Mouse (Mus musculus) liver, embryonic 11.5 days (tissue): ENCODE measurements around the gene Rps27. TPM values are rescaled to one million over a fixed set of nuclear protein-coding genes. Genes with fewer than 3 reads are reported as not detected.

Experiments used
- ATAC-seq: fragments of 200-750 bp; cut with Nextera tagmentation; replicated peaks from 2 replicates; pipeline ENCODE4 v1.8.0; 2017; ENCODE audit warnings: moderate number of reproducible peaks, mild to moderate bottlenecking, moderate TSS enrichment, moderate library complexity; ENCODE audit not compliant: low FRiP score
- DNase-seq: peaks from one replicate; pipeline ENCODE4 v3.0.0-alpha.2; 2017; ENCODE audit warnings: low spot score
- H3K27ac ChIP-seq: fragments of 300-500 bp; sonication (generic); 2 replicates; pipeline ENCODE4 v1.5.1; 2014; ENCODE audit warnings: mild to moderate bottlenecking, low read depth, low read length, control low read depth
- H3K27me3 ChIP-seq: fragments of 300-500 bp; sonication (generic); replicated peaks from 2 replicates; pipeline ENCODE4 v1.6.1; 2014; ENCODE audit warnings: low read length, mixed read lengths; ENCODE audit not compliant: control insufficient read depth, insufficient read depth
- H3K36me3 ChIP-seq: fragments of 300-500 bp; sonication (generic); 2 replicates; pipeline ENCODE4 v1.6.1; 2014; ENCODE audit warnings: mild to moderate bottlenecking, low read length, moderate library complexity, mixed read lengths; ENCODE audit not compliant: control insufficient read depth, insufficient read depth
- H3K4me1 ChIP-seq: fragments of 300-500 bp; sonication (generic); replicated peaks from 2 replicates; pipeline ENCODE4 v1.6.1; 2014; ENCODE audit warnings: low read length, mixed read lengths; ENCODE audit not compliant: control insufficient read depth, insufficient read depth
- H3K4me2 ChIP-seq: fragments of 300-500 bp; sonication (generic); 2 replicates; pipeline ENCODE4 v1.6.1; 2014; ENCODE audit warnings: mild to moderate bottlenecking, control low read depth, moderate library complexity
- H3K4me3 ChIP-seq: fragments of 300-500 bp; sonication (generic); 2 replicates; pipeline ENCODE4 v1.5.1; 2014; ENCODE audit warnings: low read depth, low read length, control low read depth
- H3K9ac ChIP-seq: fragments of 300-500 bp; sonication (generic); 2 replicates; pipeline ENCODE4 v1.6.1; 2014; ENCODE audit warnings: low read depth, low read length, control low read depth
- H3K9me3 ChIP-seq: fragments of 300-500 bp; sonication (generic); 2 replicates; pipeline ENCODE4 v1.6.1; 2016; ENCODE audit warnings: low read length, inconsistent platforms, mixed read lengths; ENCODE audit not compliant: control insufficient read depth
- WGBS: fragments of 180-500 bp; shearing (Covaris S2); extraction: QIAGEN DNeasy Blood & Tissue Kit; methylation state at CpG from one replicate; pipeline ENCODE4 v1.1.7; 2014; 5-methylcytosine and 5-hydroxymethylcytosine counted together
- polyA plus RNA-seq: library from polyadenylated mRNA; unstranded; fragments of >200 nt; fragmentation: Nextera tagmentation; extraction: Ambion mirVana; gene quantifications from 2 replicates; pipeline ENCODE4 v1.2.1, GENCODE M21; 2014

Gene Rps27
- polyA plus RNA-seq, 1 experiment from 2014 or later, result 1,458 TPM

GRCm38 (mm10) chr3:90220531-90220951 lies 7.1 kb upstream of the Rps27 start:
- Histone ChIP-seq H3K27ac (peak overlapping the region; percentile 70), H3K4me3 (peak overlapping the region; percentile 58), H3K4me2 (peak overlapping the region; percentile 95), H3K36me3 (peaks cover 5% of the 10 kb centered on the region), H3K27me3 (no peaks in the 10 kb centered on the region), H3K9ac (peak overlapping the region; percentile 68), H3K9me3 (no peaks in the 10 kb centered on the region), H3K4me1 (peaks cover 21% of the 10 kb centered on the region)
- DNase-seq, result peak; percentile 73
- WGBS, result under 1% methylated on average over 20 of the region's 20 CpGs
- peak; percentile 56 for ATAC-seq

GRCm38 (mm10) chr3:90220088-90220487 lies 6.6 kb upstream of the Rps27 start:
- 0 out of 2 replicates have a peak, but pooled peaks have one; percentile 46 for ATAC-seq
- Histone ChIP-seq H3K4me3 (peak overlapping the region; percentile 58), H3K9ac (peak overlapping the region; percentile 46; the same call in 1 of the 2 replicates), H3K27ac (peak overlapping the region; percentile 70; the same call in 1 of the 2 replicates), H3K4me2 (peak overlapping the region; percentile 95), H3K36me3 (peaks cover under 1% of the 10 kb centered on the region; the same call in 1 of the 2 replicates), H3K4me1 (peaks cover 21% of the 10 kb centered on the region), H3K9me3 (no peaks in the 10 kb centered on the region), H3K27me3 (no peaks in the 10 kb centered on the region)
- 12% methylated on average over 6 of the region's 6 CpGs for WGBS
- DNase-seq, result no peak

- DNase-seq, result no peak
- H3K27ac ChIP-seq, result no peak overlapping the region
- ATAC-seq, result no peak
- no peak overlapping the region for H3K4me2 ChIP-seq
- H3K27me3 ChIP-seq, result no peaks in the 10 kb centered on the region
- no peak overlapping the region for H3K9ac ChIP-seq
- WGBS, result 28% methylated on average over 1 of the region's 1 CpGs
- no peaks in the 10 kb centered on the region for H3K9me3 ChIP-seq
- no peak overlapping the region for H3K4me3 ChIP-seq
- H3K4me1 ChIP-seq, result peaks cover 18% of the 10 kb centered on the region
- peaks cover 8% of the 10 kb centered on the region for H3K36me3 ChIP-seq
Measured at GRCm38 (mm10) chr3:90215825-90216380, 2.5 kb upstream of the Rps27 start.

GRCm38 (mm10) chr3:90213956-90214684 lies 669 bp upstream of the Rps27 start:
- Histone ChIP-seq H3K27me3 (no peaks in the 10 kb centered on the region), H3K4me2 (peak overlapping the region; percentile 82), H3K4me1 (peaks cover 11% of the 10 kb centered on the region), H3K27ac (no peak overlapping the region), H3K9ac (peak overlapping the region; percentile 94), H3K36me3 (peaks cover 24% of the 10 kb centered on the region), H3K9me3 (no peaks in the 10 kb centered on the region), H3K4me3 (peak overlapping the region; percentile 82)
- DNase-seq, result no peak
- WGBS, result 14% methylated on average over 12 of the region's 12 CpGs
- peak; percentile 44; the same call in 1 of the 2 replicates for ATAC-seq

GRCm38 (mm10) chr3:90212723-90213122 lies 728 bp downstream of the Rps27 start:
- no peak for DNase-seq
- H3K4me1 ChIP-seq, result peaks cover 13% of the 10 kb centered on the region
- peak overlapping the region; percentile 82 for H3K4me3 ChIP-seq
- H3K9me3 ChIP-seq, result no peaks in the 10 kb centered on the region
- WGBS, result 5% methylated on average over 5 of the region's 5 CpGs
- H3K9ac ChIP-seq, result peak overlapping the region; percentile 94
- no peak for ATAC-seq
- peaks cover 37% of the 10 kb centered on the region for H3K36me3 ChIP-seq
- H3K27ac ChIP-seq, result peak overlapping the region; percentile 86; the same call in 1 of the 2 replicates
- no peaks in the 10 kb centered on the region for H3K27me3 ChIP-seq
- H3K4me2 ChIP-seq, result peak overlapping the region; percentile 82

GRCm38 (mm10) chr3:90211475-90212398 lies 1.7 kb downstream of the Rps27 start:
- Histone ChIP-seq H3K9me3 (no peaks in the 10 kb centered on the region), H3K36me3 (peaks cover 40% of the 10 kb centered on the region), H3K4me2 (peak overlapping the region; percentile 82), H3K27me3 (no peaks in the 10 kb centered on the region), H3K9ac (peak overlapping the region; percentile 94), H3K4me3 (peak overlapping the region; percentile 82), H3K27ac (peak overlapping the region; percentile 34; the same call in 1 of the 2 replicates), H3K4me1 (peaks cover 13% of the 10 kb centered on the region)
- ATAC-seq (no peak), DNase-seq (no peak)
- 49% methylated on average over 13 of the region's 13 CpGs for WGBS

- Histone ChIP-seq H3K9me3 (no peaks in the 10 kb centered on the region), H3K4me1 (peaks cover 13% of the 10 kb centered on the region), H3K27me3 (no peaks in the 10 kb centered on the region), H3K4me2 (no peak overlapping the region), H3K36me3 (peaks cover 40% of the 10 kb centered on the region), H3K27ac (no peak overlapping the region), H3K9ac (no peak overlapping the region), H3K4me3 (no peak overlapping the region)
- ATAC-seq (no peak), DNase-seq (no peak)
- 90% methylated on average over 5 of the region's 5 CpGs for WGBS
Measured at GRCm38 (mm10) chr3:90209908-90210566, 3.4 kb downstream of the Rps27 start.

- no peak overlapping the region for H3K9ac ChIP-seq
- 77% methylated on average over 2 of the region's 2 CpGs for WGBS
- DNase-seq (no peak), ATAC-seq (no peak)
- H3K27ac ChIP-seq, result peak overlapping the region; percentile 22
- no peak overlapping the region for H3K4me3 ChIP-seq
- H3K4me2 ChIP-seq, result no peak overlapping the region; the same call in 1 of the 2 replicates
- peaks cover 40% of the 10 kb centered on the region for H3K36me3 ChIP-seq
- peaks cover 13% of the 10 kb centered on the region for H3K4me1 ChIP-seq
- no peaks in the 10 kb centered on the region for H3K27me3 ChIP-seq
- H3K9me3 ChIP-seq, result no peaks in the 10 kb centered on the region
Measured at GRCm38 (mm10) chr3:90208662-90209061, 4.8 kb downstream of the Rps27 start.
